Mouse (Mus musculus) ovary, adult 10 weeks (tissue): ENCODE results near the gene Ica1. TPM values are rescaled to one million over a fixed set of nuclear protein-coding genes. Genes with fewer than 3 reads are reported as not detected.

ENCODE experiments used
- polyA plus RNA-seq: library from polyadenylated mRNA; stranded (reverse); fragments of 350-450 nt; fragmentation: Illumina TruSeq; extraction: RNeasy Lipid Tissue Mini Kit (QIAGEN cat#74804); gene quantifications from one replicate; pipeline ENCODE4 v1.2.3, GENCODE M21; 2014

Gene Ica1
- polyA plus RNA-seq, result 17.8 TPM

DNA sequence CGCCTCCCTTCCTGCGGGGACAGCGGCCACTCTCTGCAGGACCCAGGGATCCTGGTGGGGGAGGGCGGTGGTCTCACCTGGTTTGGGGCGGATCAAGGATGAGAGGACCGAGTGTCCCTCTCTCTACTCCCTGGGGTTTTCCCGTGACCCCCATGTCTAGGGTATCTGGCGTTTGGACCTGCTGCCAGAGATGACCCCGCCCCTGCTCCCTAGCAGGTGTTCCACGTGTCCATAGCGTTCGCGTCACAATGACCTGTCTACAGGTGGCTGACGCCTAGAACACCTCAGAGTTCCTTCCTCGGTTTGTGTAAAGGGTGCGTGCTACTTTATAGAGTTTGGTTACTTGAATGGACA, at the start of gene Ica1:
Gene Ica1, minus strand, starts transcription at position 193 of the 354 bp plus-strand sequence.

Other genes with a start within 250 kb of the Ica1 start
- 0.34 TPM for gene Nxph1, start 169.9 kb upstream of the Ica1 start, polyA plus RNA-seq